Mouse (Mus musculus) NIH3T3 (cell line): ENCODE data around the gene Agap2.
"Not testable (repeated sequence)": the region's sequence is repeated elsewhere in the genome, so short reads cannot be mapped to it uniquely, and the experiment has no call there.

Source experiments
- DNase-seq: peaks from one replicate; pipeline ENCODE4 v3.0.0-alpha.2; 2012; ENCODE audit warnings: low read depth

Agap2 gene

GRCm38 (mm10) chr10:127059174-127059967, 15.7 kb upstream of the Agap2 start:
- DNase-seq, result peak; percentile 35

GRCm38 (mm10) chr10:127059968-127060916, 14.8 kb upstream of the Agap2 start, which contains the start of gene March9:
TSS of gene March9 (minus strand) at chr10:127060184.
- DNase-seq, result peak; percentile 70

GRCm38 (mm10) chr10:127061085-127061484, 14.0 kb upstream of the Agap2 start:
- DNase-seq, result no peak

GRCm38 (mm10) chr10:127061513-127061912, 13.6 kb upstream of the Agap2 start:
- DNase-seq, result no peak

- DNase-seq, result not testable (repeated sequence)
These were observed 13.0 kb upstream of the Agap2 start for GRCm38 (mm10) chr10:127062101-127062500.

- peak; percentile 73 for DNase-seq
These were observed 12.6 kb upstream of the Agap2 start for GRCm38 (mm10) chr10:127062503-127062902.

- DNase-seq, result peak; percentile 99
These were observed 11.7 kb upstream of the Agap2 start, which contains the start of gene Cdk4 for GRCm38 (mm10) chr10:127063239-127063872. TSS of gene Cdk4 (plus strand) at chr10:127063534.

GRCm38 (mm10) chr10:127063913-127064870, 10.9 kb upstream of the Agap2 start:
- DNase-seq, result peak; percentile 53

GRCm38 (mm10) chr10:127065981-127066380, 9.1 kb upstream of the Agap2 start:
- no peak for DNase-seq

- DNase-seq, result no peak
These were observed 8.5 kb upstream of the Agap2 start for GRCm38 (mm10) chr10:127066519-127067018.

- DNase-seq, result peak; percentile 41
These were observed 6.6 kb upstream of the Agap2 start for GRCm38 (mm10) chr10:127068360-127069038.

- peak; percentile 55 for DNase-seq
These were observed 5.5 kb upstream of the Agap2 start for GRCm38 (mm10) chr10:127069281-127070189.

- DNase-seq, result peak; percentile 98
These were observed 4.6 kb upstream of the Agap2 start, which contains the start of gene Tspan31 for GRCm38 (mm10) chr10:127070190-127071121. TSS of gene Tspan31 (minus strand) at chr10:127070264.

GRCm38 (mm10) chr10:127071203-127071602, 3.9 kb upstream of the Agap2 start:
- DNase-seq, result peak; percentile 24

- DNase-seq, result not testable (repeated sequence)
These were observed 2.8 kb upstream of the Agap2 start for GRCm38 (mm10) chr10:127072270-127072669.

- DNase-seq, result not testable (repeated sequence)
These were observed 2.1 kb upstream of the Agap2 start for GRCm38 (mm10) chr10:127072969-127073368.

GRCm38 (mm10) chr10:127073981-127074380, 1.1 kb upstream of the Agap2 start:
- DNase-seq, result peak; percentile 91

GRCm38 (mm10) chr10:127075651-127076050, 567 bp downstream of the Agap2 start:
- DNase-seq, result no peak
